Mouse (Mus musculus): ENCODE measurements at regions not wholly inside any gene's neighbourhood (a gene's known extent, or its start where the extent isn't known, plus 50 kb on each side); places are given as distances from the start of the nearest gene placed in this dataset.

DNA sequence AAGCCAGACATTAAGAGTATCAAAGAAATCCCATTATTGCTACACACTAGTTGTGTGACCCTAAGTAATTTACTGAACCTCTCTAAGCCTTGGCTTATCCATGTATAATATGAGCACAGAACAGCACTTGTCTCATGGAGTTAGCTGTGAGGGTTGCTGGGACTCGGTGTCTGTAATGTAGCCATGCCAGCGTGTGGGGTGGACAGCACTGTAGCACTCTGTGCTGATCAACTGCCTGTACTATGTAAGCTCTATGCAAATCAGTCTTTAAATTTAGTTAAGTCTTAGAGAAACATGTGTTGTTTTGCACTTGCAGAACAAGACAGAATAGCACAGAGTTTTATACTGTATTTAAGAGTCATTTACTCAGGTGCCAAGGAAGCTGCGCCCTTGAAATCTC lies 225.0 kb upstream of the N6amt1 start:
- WGBS, result 85% methylated on average over 3 of the region's 3 CpGs
- no peaks in the 10 kb centered on the region for H3K4me1 ChIP-seq (ENCODE audit: control insufficient read depth, insufficient read depth, low read length)
- H3K9me3 ChIP-seq (replicated peaks; ENCODE audit: control insufficient read depth, low read length), result no peaks in the 10 kb centered on the region
- no peak overlapping the region for H3K4me3 ChIP-seq (replicated peaks; ENCODE audit: low read length)
- ATAC-seq (ENCODE audit: insufficient read depth, low FRiP score), result no peak
- no peak overlapping the region for H3K27ac ChIP-seq (ENCODE audit: low read length)
- H3K9ac ChIP-seq (ENCODE audit: low read length), result no peak overlapping the region
- no peaks in the 10 kb centered on the region for H3K36me3 ChIP-seq (ENCODE audit: control insufficient read depth, insufficient read depth, low read length)
- no peaks in the 10 kb centered on the region for H3K27me3 ChIP-seq (ENCODE audit: control insufficient read depth, insufficient read depth, low read length)
- H3K4me2 ChIP-seq (ENCODE audit: low read depth, low read length), result no peak overlapping the region

DNA sequence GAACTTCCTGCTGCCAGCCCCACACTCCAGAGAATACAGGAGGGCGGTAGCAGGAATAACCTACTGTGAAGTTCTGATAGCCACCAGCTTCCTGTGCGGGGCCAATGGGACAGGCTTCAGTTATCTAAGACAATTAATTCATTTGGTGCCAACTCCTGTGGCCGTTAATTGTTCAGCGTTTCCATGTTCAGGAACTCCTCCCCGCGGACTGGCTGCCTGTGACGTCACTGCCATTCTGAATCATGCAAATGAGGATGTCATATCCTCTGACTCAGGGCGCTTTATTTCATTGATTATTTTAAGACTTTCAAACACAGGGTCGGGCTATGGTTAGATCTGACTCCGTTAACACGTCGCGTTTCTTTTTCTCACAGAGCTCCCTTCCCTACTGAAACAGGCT lies 225.8 kb upstream of the N6amt1 start:
- H3K9ac ChIP-seq (ENCODE audit: low read length), result no peak overlapping the region
- WGBS, result 71% methylated on average over 13 of the region's 13 CpGs
- H3K9me3 ChIP-seq (replicated peaks; ENCODE audit: control insufficient read depth, low read length), result no peaks in the 10 kb centered on the region
- no peaks in the 10 kb centered on the region for H3K36me3 ChIP-seq (ENCODE audit: control insufficient read depth, insufficient read depth, low read length)
- no peaks in the 10 kb centered on the region for H3K4me1 ChIP-seq (ENCODE audit: control insufficient read depth, insufficient read depth, low read length)
- H3K27me3 ChIP-seq (ENCODE audit: control insufficient read depth, insufficient read depth, low read length), result no peaks in the 10 kb centered on the region
- peak; percentile 51; the same call in 1 of the 2 replicates for ATAC-seq (ENCODE audit: insufficient read depth, low FRiP score)
- H3K4me2 ChIP-seq (ENCODE audit: low read depth, low read length), result no peak overlapping the region
- no peak overlapping the region for H3K27ac ChIP-seq (ENCODE audit: low read length)
- H3K4me3 ChIP-seq (replicated peaks; ENCODE audit: low read length), result no peak overlapping the region

DNA sequence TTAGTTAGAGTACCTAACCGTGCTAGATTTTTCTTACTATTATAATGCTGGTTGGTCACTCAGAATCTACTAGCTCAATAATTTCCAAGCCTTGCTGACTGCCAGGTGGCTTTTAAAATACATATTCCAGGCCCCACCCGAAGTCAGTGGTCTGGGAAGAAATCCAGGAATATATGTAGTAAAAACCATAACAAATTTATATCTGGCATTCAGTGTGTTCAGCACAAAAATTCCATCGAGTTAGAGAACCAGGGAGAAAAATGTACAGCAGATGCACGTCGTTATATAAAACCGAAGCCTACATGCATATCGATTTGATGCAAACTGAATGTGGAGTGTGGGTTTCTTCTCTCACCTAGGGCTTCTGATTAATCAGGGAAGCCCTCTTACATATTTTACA lies 229.5 kb upstream of the N6amt1 start:
- no peak for ATAC-seq (ENCODE audit: insufficient read depth, low FRiP score)
- Histone ChIP-seq H3K4me2 (ENCODE audit: low read depth, low read length) (no peak overlapping the region), H3K4me3 (replicated peaks; ENCODE audit: low read length) (no peak overlapping the region), H3K9ac (ENCODE audit: low read length) (no peak overlapping the region), H3K36me3 (ENCODE audit: control insufficient read depth, insufficient read depth, low read length) (no peaks in the 10 kb centered on the region), H3K27ac (ENCODE audit: low read length) (no peak overlapping the region), H3K4me1 (ENCODE audit: control insufficient read depth, insufficient read depth, low read length) (no peaks in the 10 kb centered on the region), H3K27me3 (ENCODE audit: control insufficient read depth, insufficient read depth, low read length) (no peaks in the 10 kb centered on the region), H3K9me3 (replicated peaks; ENCODE audit: control insufficient read depth, low read length) (no peaks in the 10 kb centered on the region)
- 57% methylated on average over 7 of the region's 7 CpGs for WGBS

DNA sequence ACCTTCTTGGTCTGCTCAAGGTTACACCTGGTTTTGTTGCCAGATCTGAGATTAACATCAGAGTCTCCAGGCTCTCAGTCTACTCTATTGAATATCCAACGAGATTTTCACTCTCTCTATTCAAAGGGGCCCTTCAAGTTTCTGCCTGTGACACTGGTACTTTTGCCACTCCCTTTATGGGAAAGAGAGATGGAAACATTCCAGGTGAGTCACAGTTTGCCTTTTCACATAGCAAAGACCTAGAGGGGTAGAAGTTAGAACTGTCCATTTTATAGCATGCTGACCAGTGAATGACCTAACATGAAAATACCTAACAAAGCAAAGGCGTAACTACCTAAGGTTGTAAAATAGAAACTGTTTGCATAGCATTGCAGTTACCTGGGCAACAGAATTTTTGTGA lies 250.4 kb upstream of the N6amt1 start:
- WGBS, result 49% methylated on average over 2 of the region's 2 CpGs
- H3K9ac ChIP-seq (ENCODE audit: low read length), result no peak overlapping the region
- H3K4me1 ChIP-seq (ENCODE audit: control insufficient read depth, insufficient read depth, low read length), result no peaks in the 10 kb centered on the region
- H3K36me3 ChIP-seq (ENCODE audit: control insufficient read depth, insufficient read depth, low read length), result no peaks in the 10 kb centered on the region
- H3K4me2 ChIP-seq (ENCODE audit: low read depth, low read length), result no peak overlapping the region
- no peak overlapping the region for H3K4me3 ChIP-seq (replicated peaks; ENCODE audit: low read length)
- no peaks in the 10 kb centered on the region for H3K27me3 ChIP-seq (ENCODE audit: control insufficient read depth, insufficient read depth, low read length)
- no peaks in the 10 kb centered on the region for H3K9me3 ChIP-seq (replicated peaks; ENCODE audit: control insufficient read depth, low read length)
- ATAC-seq (ENCODE audit: insufficient read depth, low FRiP score), result no peak
- no peak overlapping the region; the same call in 1 of the 2 replicates for H3K27ac ChIP-seq (ENCODE audit: low read length)

DNA sequence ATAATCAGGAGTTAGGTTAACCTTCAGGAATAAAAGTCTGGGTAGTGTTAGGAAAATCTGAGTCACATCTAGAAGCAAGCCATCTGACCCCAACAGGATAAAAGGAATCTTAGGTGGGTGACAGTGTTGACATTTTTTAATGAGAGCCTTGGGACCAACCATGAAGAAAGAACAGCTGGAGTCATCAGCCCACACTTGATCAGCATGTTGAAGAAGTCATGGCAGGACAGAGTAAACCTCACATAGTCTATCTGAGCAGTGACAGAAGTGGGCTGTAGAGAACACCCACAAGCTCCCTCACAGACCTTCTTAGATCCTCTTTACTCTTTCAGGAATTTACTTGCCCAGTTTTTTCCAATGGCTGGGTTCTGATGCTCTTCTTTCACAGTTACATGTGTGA lies 251.9 kb upstream of the N6amt1 start:
- no peak for ATAC-seq (ENCODE audit: insufficient read depth, low FRiP score)
- H3K9me3 ChIP-seq (replicated peaks; ENCODE audit: control insufficient read depth, low read length), result no peaks in the 10 kb centered on the region
- H3K27me3 ChIP-seq (ENCODE audit: control insufficient read depth, insufficient read depth, low read length), result no peaks in the 10 kb centered on the region
- H3K4me2 ChIP-seq (ENCODE audit: low read depth, low read length), result no peak overlapping the region
- H3K36me3 ChIP-seq (ENCODE audit: control insufficient read depth, insufficient read depth, low read length), result no peaks in the 10 kb centered on the region
- no peak overlapping the region for H3K27ac ChIP-seq (ENCODE audit: low read length)
- no peak overlapping the region for H3K9ac ChIP-seq (ENCODE audit: low read length)
- no peaks in the 10 kb centered on the region for H3K4me1 ChIP-seq (ENCODE audit: control insufficient read depth, insufficient read depth, low read length)
- no peak overlapping the region for H3K4me3 ChIP-seq (replicated peaks; ENCODE audit: low read length)

DNA sequence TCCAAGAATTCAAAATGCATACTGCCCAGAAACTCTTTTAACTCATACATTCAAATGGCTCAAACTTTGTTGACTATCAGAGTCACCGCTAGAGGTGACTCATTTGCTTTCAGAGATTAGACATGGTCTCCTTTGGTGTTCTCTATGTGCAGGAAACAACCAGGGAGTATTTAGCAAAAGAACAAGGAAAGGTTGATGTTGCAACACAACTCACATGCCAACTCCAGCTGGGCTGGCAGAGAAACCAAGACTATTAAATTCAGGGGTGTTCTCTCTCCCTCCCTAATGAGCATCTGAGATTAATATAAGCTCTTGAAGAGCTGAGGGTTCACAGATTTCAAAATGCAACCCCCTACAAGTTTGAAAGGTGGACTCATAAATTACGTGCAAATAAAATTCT lies 262.0 kb upstream of the N6amt1 start:
- H3K4me2 ChIP-seq (ENCODE audit: low read depth, low read length), result no peak overlapping the region
- no peak for ATAC-seq (ENCODE audit: insufficient read depth, low FRiP score)
- WGBS, result 80% methylated on average over 2 of the region's 2 CpGs
- no peak overlapping the region for H3K9ac ChIP-seq (ENCODE audit: low read length)
- H3K27ac ChIP-seq (ENCODE audit: low read length), result no peak overlapping the region
- no peak overlapping the region for H3K4me3 ChIP-seq (replicated peaks; ENCODE audit: low read length)
- no peaks in the 10 kb centered on the region for H3K9me3 ChIP-seq (replicated peaks; ENCODE audit: control insufficient read depth, low read length)
- H3K36me3 ChIP-seq (ENCODE audit: control insufficient read depth, insufficient read depth, low read length), result no peaks in the 10 kb centered on the region
- H3K4me1 ChIP-seq (ENCODE audit: control insufficient read depth, insufficient read depth, low read length), result no peaks in the 10 kb centered on the region
- no peaks in the 10 kb centered on the region for H3K27me3 ChIP-seq (ENCODE audit: control insufficient read depth, insufficient read depth, low read length)

DNA sequence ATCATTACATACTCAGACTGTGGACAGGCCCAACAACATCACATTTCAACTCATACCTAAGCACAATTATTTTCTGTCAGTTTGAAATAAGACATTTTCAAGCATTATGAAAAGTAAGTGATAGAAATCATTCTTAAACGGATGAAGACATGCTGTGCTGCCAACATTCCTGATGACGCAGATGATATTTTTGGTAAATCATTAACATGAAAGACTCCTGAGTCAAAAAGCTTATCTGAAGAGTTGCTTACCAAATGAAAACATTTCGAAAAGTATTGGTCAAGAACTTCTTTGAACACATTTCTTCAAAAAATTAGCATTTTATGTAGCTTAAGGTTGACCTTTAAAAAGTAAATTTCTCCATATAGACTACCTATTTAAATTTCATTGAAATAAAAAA lies 264.7 kb upstream of the N6amt1 start:
- WGBS, result 64% methylated on average over 3 of the region's 3 CpGs

DNA sequence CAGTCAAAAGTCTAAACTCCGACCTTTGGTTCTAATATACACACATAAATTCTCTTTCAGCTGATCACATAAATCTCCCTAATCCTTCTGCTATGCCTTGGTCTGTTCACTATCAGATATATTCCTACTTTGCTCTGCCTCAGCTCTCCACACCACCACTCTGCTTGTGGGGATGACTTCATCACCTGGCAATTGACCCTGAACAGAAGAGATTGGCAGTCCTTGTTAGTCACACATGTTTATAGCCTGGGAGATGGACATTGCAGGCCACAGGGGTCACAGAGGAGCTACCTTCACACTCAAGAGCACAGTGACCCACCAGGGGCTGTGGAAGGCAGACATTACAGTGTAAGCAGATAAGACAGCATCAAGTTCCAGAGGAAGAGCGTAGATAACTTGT lies 270.5 kb upstream of the N6amt1 start:
- Histone ChIP-seq H3K4me1 (ENCODE audit: control insufficient read depth, insufficient read depth, low read length) (peaks cover 6% of the 10 kb centered on the region; the same call in 1 of the 2 replicates), H3K4me2 (ENCODE audit: low read depth, low read length) (no peak overlapping the region), H3K27me3 (ENCODE audit: control insufficient read depth, insufficient read depth, low read length) (no peaks in the 10 kb centered on the region), H3K9me3 (replicated peaks; ENCODE audit: control insufficient read depth, low read length) (no peaks in the 10 kb centered on the region), H3K36me3 (ENCODE audit: control insufficient read depth, insufficient read depth, low read length) (no peaks in the 10 kb centered on the region), H3K27ac (ENCODE audit: low read length) (no peak overlapping the region; the same call in 1 of the 2 replicates), H3K9ac (ENCODE audit: low read length) (no peak overlapping the region), H3K4me3 (replicated peaks; ENCODE audit: low read length) (no peak overlapping the region)
- peak; percentile 75 for ATAC-seq (ENCODE audit: insufficient read depth, low FRiP score)
- WGBS, result 43% methylated on average over 2 of the region's 2 CpGs

More for the DNA sequence above, 264.7 kb upstream of the N6amt1 start:
- Histone ChIP-seq H3K27me3 (ENCODE audit: control insufficient read depth, insufficient read depth, low read length) (no peaks in the 10 kb centered on the region), H3K4me3 (replicated peaks; ENCODE audit: low read length) (no peak overlapping the region), H3K9ac (ENCODE audit: low read length) (no peak overlapping the region), H3K4me1 (ENCODE audit: control insufficient read depth, insufficient read depth, low read length) (no peaks in the 10 kb centered on the region), H3K36me3 (ENCODE audit: control insufficient read depth, insufficient read depth, low read length) (no peaks in the 10 kb centered on the region), H3K9me3 (replicated peaks; ENCODE audit: control insufficient read depth, low read length) (no peaks in the 10 kb centered on the region), H3K27ac (ENCODE audit: low read length) (no peak overlapping the region), H3K4me2 (ENCODE audit: low read depth, low read length) (no peak overlapping the region)
- no peak for ATAC-seq (ENCODE audit: insufficient read depth, low FRiP score)

DNA sequence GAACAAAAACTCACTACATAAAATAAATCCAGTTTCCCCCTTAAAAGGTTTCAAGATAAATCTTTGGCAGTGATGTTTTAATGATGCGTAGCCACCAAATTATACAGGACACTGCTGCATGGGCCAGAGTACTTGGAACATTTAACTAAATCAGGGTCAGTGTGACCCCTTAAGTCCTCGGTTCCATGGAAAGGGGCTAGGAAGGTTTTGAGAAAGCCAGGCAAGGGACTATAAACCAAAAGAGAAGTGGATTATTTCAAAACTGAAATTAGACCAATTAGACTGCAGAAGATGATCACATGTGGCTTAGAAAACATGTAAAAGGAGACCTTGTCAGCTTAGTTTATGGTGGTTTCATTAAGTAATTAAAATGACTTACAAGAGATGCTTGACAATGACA lies 276.6 kb upstream of the N6amt1 start:
- Histone ChIP-seq H3K4me1 (ENCODE audit: control insufficient read depth, insufficient read depth, low read length) (no peaks in the 10 kb centered on the region), H3K27ac (ENCODE audit: low read length) (no peak overlapping the region), H3K36me3 (ENCODE audit: control insufficient read depth, insufficient read depth, low read length) (no peaks in the 10 kb centered on the region), H3K4me2 (ENCODE audit: low read depth, low read length) (no peak overlapping the region), H3K27me3 (ENCODE audit: control insufficient read depth, insufficient read depth, low read length) (no peaks in the 10 kb centered on the region), H3K9me3 (replicated peaks; ENCODE audit: control insufficient read depth, low read length) (no peaks in the 10 kb centered on the region), H3K9ac (ENCODE audit: low read length) (no peak overlapping the region), H3K4me3 (replicated peaks; ENCODE audit: low read length) (no peak overlapping the region)
- 84% methylated on average over 2 of the region's 2 CpGs for WGBS
- ATAC-seq (ENCODE audit: insufficient read depth, low FRiP score), result no peak

DNA sequence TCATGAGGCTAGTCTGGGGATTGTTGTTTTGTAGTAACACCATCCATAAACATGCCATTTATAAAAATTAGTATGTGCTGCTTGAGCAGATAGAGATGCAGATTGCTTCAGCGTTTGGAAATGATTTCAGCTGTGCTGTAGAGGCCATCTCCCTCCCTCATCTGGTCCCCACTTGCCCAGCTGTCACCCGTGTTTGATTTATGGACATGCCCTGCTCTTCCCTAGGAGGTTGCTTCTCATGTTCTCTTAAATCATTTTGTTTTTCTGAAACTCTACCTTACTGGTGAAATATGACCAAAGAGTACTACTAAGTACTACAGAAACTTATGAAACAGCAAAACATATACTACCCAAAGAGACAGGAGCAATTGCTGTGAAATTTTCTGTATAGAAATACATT lies 284.7 kb upstream of the N6amt1 start:
- 65% methylated on average over 2 of the region's 2 CpGs for WGBS
- ATAC-seq (ENCODE audit: insufficient read depth, low FRiP score), result no peak
- H3K4me1 ChIP-seq (ENCODE audit: control insufficient read depth, insufficient read depth, low read length), result no peaks in the 10 kb centered on the region

More for the DNA sequence above, 284.7 kb upstream of the N6amt1 start:
- no peaks in the 10 kb centered on the region for H3K27me3 ChIP-seq (ENCODE audit: control insufficient read depth, insufficient read depth, low read length)
- H3K9me3 ChIP-seq (replicated peaks; ENCODE audit: control insufficient read depth, low read length), result no peaks in the 10 kb centered on the region
- no peak overlapping the region for H3K9ac ChIP-seq (ENCODE audit: low read length)
- no peak overlapping the region for H3K4me2 ChIP-seq (ENCODE audit: low read depth, low read length)
- H3K4me3 ChIP-seq (replicated peaks; ENCODE audit: low read length), result no peak overlapping the region
- no peaks in the 10 kb centered on the region for H3K36me3 ChIP-seq (ENCODE audit: control insufficient read depth, insufficient read depth, low read length)
- H3K27ac ChIP-seq (ENCODE audit: low read length), result no peak overlapping the region
